Mouse (Mus musculus) mature B cell (primary cell): ENCODE data around the gene Steap3.

Experiments used
- in situ Hi-C: fragments of 300-500 bp; cut with MboI; formaldehyde crosslinking; loops from 2 replicates; pipeline ENCODE4 v1.14.3; 2019

Gene Steap3

GRCm38 (mm10) chr1:120198151-120198550 lies 74.4 kb downstream of the Steap3 start:
- in situ Hi-C loops = no loop called here

GRCm38 (mm10) chr1:120197189-120197588 lies 75.3 kb downstream of the Steap3 start:
- in situ Hi-C loops = no loop called here

GRCm38 (mm10) chr1:120196724-120197123 lies 75.8 kb downstream of the Steap3 start:
- in situ Hi-C loops = no loop called here

GRCm38 (mm10) chr1:120195947-120196346 lies 76.6 kb downstream of the Steap3 start:
- in situ Hi-C loops = no loop called here

- in situ Hi-C loops = no loop called here
These were observed 78.9 kb downstream of the Steap3 start for GRCm38 (mm10) chr1:120193586-120193985.

GRCm38 (mm10) chr1:120192321-120192720 lies 80.2 kb downstream of the Steap3 start:
- in situ Hi-C loops = no loop called here

- in situ Hi-C loops = no loop called here
These were observed 81.6 kb downstream of the Steap3 start for GRCm38 (mm10) chr1:120190946-120191345.

- in situ Hi-C loops = no loop called here
These were observed 82.2 kb downstream of the Steap3 start for GRCm38 (mm10) chr1:120190300-120190699.

- in situ Hi-C loops = no loop called here
These were observed 83.3 kb downstream of the Steap3 start for GRCm38 (mm10) chr1:120189206-120189605.

GRCm38 (mm10) chr1:120187059-120187458 lies 85.4 kb downstream of the Steap3 start:
- in situ Hi-C loops = no loop called here

GRCm38 (mm10) chr1:120186655-120187054 lies 85.8 kb downstream of the Steap3 start:
- in situ Hi-C loops = no loop called here

GRCm38 (mm10) chr1:120186204-120186603 lies 86.3 kb downstream of the Steap3 start:
- in situ Hi-C loops = no loop called here

- in situ Hi-C loops = loop anchor here (10.0 kb wide), 1 partner anchor 368 kb away; no protein-coding TSS in a partner anchor
These were observed 95.4 kb downstream of the Steap3 start for GRCm38 (mm10) chr1:120177141-120177540.

GRCm38 (mm10) chr1:120176313-120176712 lies 96.2 kb downstream of the Steap3 start:
- in situ Hi-C loops = loop anchor here (10.0 kb wide), 1 partner anchor 368 kb away; no protein-coding TSS in a partner anchor

GRCm38 (mm10) chr1:120174991-120175390 lies 97.5 kb downstream of the Steap3 start:
- in situ Hi-C loops = loop anchor here (10.0 to 25.0 kb wide), 2 partner anchors 370 to 1137 kb away; no protein-coding TSS in a partner anchor

- in situ Hi-C loops = loop anchor here (10.0 to 25.0 kb wide), 2 partner anchors 373 to 1140 kb away; no protein-coding TSS in a partner anchor
These were observed 100.5 kb downstream of the Steap3 start for GRCm38 (mm10) chr1:120171819-120172521.

- in situ Hi-C loops = loop anchor here (10.0 to 25.0 kb wide), 2 partner anchors 374 to 1142 kb away; no protein-coding TSS in a partner anchor
These were observed 102.2 kb downstream of the Steap3 start for GRCm38 (mm10) chr1:120170307-120170706.

- in situ Hi-C loops = loop anchor here (25.0 kb wide), 1 partner anchor 1144 kb away; no protein-coding TSS in a partner anchor
These were observed 103.8 kb downstream of the Steap3 start for GRCm38 (mm10) chr1:120168674-120169073.

GRCm38 (mm10) chr1:120168016-120168415 lies 104.5 kb downstream of the Steap3 start:
- in situ Hi-C loops = loop anchor here (25.0 kb wide), 1 partner anchor 1144 kb away; no protein-coding TSS in a partner anchor

GRCm38 (mm10) chr1:120162616-120163015 lies 109.9 kb downstream of the Steap3 start:
- in situ Hi-C loops = loop anchor here (25.0 kb wide), 1 partner anchor 1150 kb away; no protein-coding TSS in a partner anchor

- in situ Hi-C loops = loop anchor here (25.0 kb wide), 1 partner anchor 1151 kb away; no protein-coding TSS in a partner anchor
These were observed 111.0 kb downstream of the Steap3 start for GRCm38 (mm10) chr1:120161502-120161901.

- in situ Hi-C loops = loop anchor here (25.0 kb wide), 1 partner anchor 1154 kb away; no protein-coding TSS in a partner anchor
These were observed 113.9 kb downstream of the Steap3 start for GRCm38 (mm10) chr1:120158474-120159127.
